In genomic region chr8:105836991-105837390, GRCm38 (mm10) we compare ENCODE assay signal across 33 mouse cellular contexts. TPM values are rescaled to one million over a fixed set of nuclear protein-coding genes. Genes with fewer than 3 reads are reported as not detected.
DNase-seq lines count a peak whose midpoint lies in the region; ATAC-seq and TF ChIP-seq lines count a peak whose summit lies in the region.
"Had no signal": no experiment of that assay in that cellular context is flagged by ENCODE, and none has a peak within 500 bp of the region (broad histone marks: within the 10 kb centered on the region; RNA-seq: fewer than 3 reads in every experiment).

No protein-coding gene starts in this region.

- no peak for TF ChIP-seq POLR2A in spleen, adult 2 months (IDR thresholded peaks at IDR 0.05; ENCODE audit: low read depth, low read length)

- H3K36me3 ChIP-seq in spleen, adult 2 months (ENCODE audit: control insufficient read depth, insufficient read depth, low read length): no peaks in the 10 kb centered on the region
- H3K36me3 ChIP-seq: forebrain, embryonic 15.5 days; hindbrain, embryonic 15.5 days had no signal

- no peak overlapping the region for H3K4me3 ChIP-seq in spleen, adult 2 months (ENCODE audit: extremely low read depth, insufficient read depth, insufficient read length)
- H3K4me3 ChIP-seq: embryonic facial prominence, embryonic 13.5 days; forebrain, embryonic 10.5 days; forebrain, embryonic 15.5 days; heart, embryonic 13.5 days; hindbrain, embryonic 15.5 days; kidney, embryonic 15.5 days; liver, embryonic 12.5 days; midbrain, embryonic 13.5 days had no signal

- TF ChIP-seq CTCF in spleen, adult 2 months (IDR thresholded peaks at IDR 0.05; ENCODE audit: extremely low read depth, insufficient read depth, insufficient read length, insufficient replicate concordance): no peak

- no peaks in the 10 kb centered on the region for H3K27me3 ChIP-seq in spleen, adult 2 months (ENCODE audit: control insufficient read depth, insufficient read depth, low read length)
- H3K27me3 ChIP-seq: embryonic facial prominence, embryonic 13.5 days; forebrain, embryonic 15.5 days; hindbrain, embryonic 15.5 days; kidney, embryonic 15.5 days; liver, embryonic 12.5 days; midbrain, embryonic 13.5 days had no signal

- 0 out of 2 replicates have a peak overlapping the region, but pooled peaks have one; percentile 4 for H3K27ac ChIP-seq in spleen, adult 2 months (ENCODE audit: insufficient read depth, low read length)
- H3K27ac ChIP-seq: embryonic facial prominence, embryonic 13.5 days; forebrain, embryonic 10.5 days; forebrain, embryonic 15.5 days; heart, embryonic 13.5 days; hindbrain, embryonic 15.5 days; kidney, embryonic 15.5 days; liver, embryonic 12.5 days; macrophage; midbrain, embryonic 13.5 days; stomach, postnatal 0 days had no signal

- DNase-seq in cerebellum, adult 9-10 months: peak; percentile 34
- no peak for DNase-seq in cerebellum, adult 11 months
- peak in 1 of 2 experiments; percentile 21 for DNase-seq in spleen, adult 2 months (ENCODE audit: low read depth in 1 of 2, low spot score in 2 of 2)
- DNase-seq in spleen, adult 12 weeks (ENCODE audit: low spot score): no peak
- no peak for DNase-seq in lung, postnatal 4 days
- DNase-seq: adrenal gland, postnatal 14 days; heart, postnatal 10 days; kidney, adult 18-20 months; kidney, postnatal 25 days; liver, postnatal 0 days; right cerebral cortex, postnatal 4 days; thymus, adult 18-20 months; thymus, postnatal 25 days had no signal

- ATAC-seq in neutrophil, adult 5-6 weeks (ENCODE audit: extremely low read depth, insufficient number of reproducible peaks, low FRiP score, poor library complexity, severe bottlenecking): peak; percentile 57; the same call in 1 of the 2 replicates
- ATAC-seq in frontal cortex, adult (ENCODE audit: low TSS enrichment): no peak
- ATAC-seq: CD4-positive, CD25-positive, alpha-beta regulatory T cell, adult 4 months; forebrain, embryonic 15.5 days; inflammation-experienced regulatory T-cells, adult 6 months; liver, embryonic 12.5 days; liver, postnatal 0 days; lung, postnatal 0 days; midbrain, embryonic 13.5 days had no signal

- WGBS in spleen, adult 2 months: 47% methylated on average over 6 of the region's 6 CpGs

- H3K4me1 ChIP-seq in spleen, adult 2 months (ENCODE audit: control insufficient read depth, insufficient read depth, insufficient read length): peaks cover 7% of the 10 kb centered on the region; the same call in 1 of the 2 replicates
- H3K4me1 ChIP-seq: embryonic facial prominence, embryonic 13.5 days; forebrain, embryonic 15.5 days; heart, embryonic 13.5 days; hindbrain, embryonic 15.5 days; kidney, embryonic 15.5 days; midbrain, embryonic 13.5 days had no signal

RNA-seq across cellular contexts. Expression of gene Tsnaxip1, which starts 9.5 kb away (rescaled TPM):
- polyA plus RNA-seq in spleen, adult 2 months (2012; rRNA removed): 0.07 and 0.14 TPM in 2 replicates
- 1.3 and 1.5 TPM in 2 replicates for total RNA-seq in neutrophil, adult 5-6 weeks (2017)
- total RNA-seq: adrenal gland, postnatal 14 days; common myeloid progenitor, adult 5-6 weeks; gastrocnemius, adult 8-10 months; heart, adult 8-10 months; heart, postnatal 10 days; hematopoietic stem cell, adult 5-6 weeks; megakaryocyte-erythroid progenitor cell, adult 5-6 weeks had no signal
- polyA plus RNA-seq: inflammation-experienced regulatory T-cells, adult 6 months; liver, postnatal 0 days; macrophage; stomach, postnatal 0 days had no signal

RNA-seq across cellular contexts. Expression of gene Ranbp10, which starts 9.8 kb away (rescaled TPM):
- polyA plus RNA-seq in spleen, adult 2 months (2012; rRNA removed): 50.0 and 59.9 TPM in 2 replicates
- total RNA-seq in neutrophil, adult 5-6 weeks (2017): 16.9 and 17.2 TPM in 2 replicates

RNA-seq across cellular contexts. Expression of gene Cenpt, which starts 16.1 kb away (rescaled TPM):
- polyA plus RNA-seq in spleen, adult 2 months (2012; rRNA removed): 14.2 and 16.4 TPM in 2 replicates
- 6.4 and 10.4 TPM in 2 replicates for total RNA-seq in neutrophil, adult 5-6 weeks (2017)

RNA-seq across cellular contexts. Expression of gene Thap11, which starts 17.9 kb away (rescaled TPM):
- polyA plus RNA-seq in spleen, adult 2 months (2012; rRNA removed): 33.7 and 41.2 TPM in 2 replicates
- total RNA-seq in neutrophil, adult 5-6 weeks (2017): 16.3 and 16.6 TPM in 2 replicates

RNA-seq across cellular contexts. Expression of gene Nutf2, which starts 23.4 kb away (rescaled TPM):
- 13.1 and 14.5 TPM in 2 replicates for polyA plus RNA-seq in spleen, adult 2 months (2012; rRNA removed)
- total RNA-seq in neutrophil, adult 5-6 weeks (2017): 18.9 and 23.7 TPM in 2 replicates
